Mouse (Mus musculus) retina, postnatal 1 day (tissue): ENCODE results near the gene Mcm3ap.

Source experiments
- DNase-seq: peaks from one replicate; pipeline ENCODE4 v3.0.0-alpha.2; 2012

Gene Mcm3ap

DNA sequence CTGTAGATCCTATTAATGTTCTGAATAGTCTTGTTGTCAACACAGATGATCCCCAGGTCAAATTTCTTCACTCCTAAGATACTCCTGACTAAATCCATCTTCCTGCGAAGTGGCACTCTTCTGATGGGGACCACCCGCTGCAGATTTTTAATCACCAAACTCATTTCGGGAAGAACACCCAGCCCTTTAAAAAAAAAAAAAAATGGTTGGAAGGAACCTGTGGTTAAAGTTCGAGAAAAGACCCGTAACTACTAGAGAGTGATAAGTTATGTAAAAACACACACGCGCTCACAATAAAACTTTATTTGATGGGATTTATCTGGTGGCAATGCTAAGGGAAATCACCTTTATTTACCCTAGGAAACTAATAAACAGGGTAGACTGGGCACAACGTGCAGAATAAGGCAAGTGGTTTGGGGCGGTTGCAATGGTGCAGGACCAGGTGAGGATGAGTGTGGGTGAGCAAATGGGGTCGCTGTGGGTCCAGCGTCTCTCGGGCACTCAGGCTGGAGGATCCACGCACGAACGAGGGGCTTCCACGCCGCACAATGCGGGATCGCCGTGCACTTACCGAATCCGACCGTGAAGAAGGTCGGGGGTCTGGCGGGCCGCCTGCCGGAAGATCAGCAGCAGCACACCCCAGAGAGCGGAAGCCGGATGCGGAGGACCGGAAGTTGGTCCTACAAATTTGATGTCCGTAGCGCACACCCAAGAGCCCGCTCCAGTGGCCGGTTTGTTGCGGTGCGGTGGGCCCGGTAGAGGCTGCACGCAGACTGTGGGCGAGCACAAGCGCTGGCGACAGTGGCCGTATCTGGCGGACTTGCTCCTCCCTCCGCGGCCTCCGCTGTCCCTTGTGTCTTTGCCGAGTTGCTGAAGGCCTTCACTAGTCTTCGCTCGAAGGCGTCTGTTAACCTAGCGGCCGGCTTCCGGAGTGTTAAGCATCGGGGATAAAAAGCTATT lies at the start of gene Mcm3ap, which contains the start of gene Ybey:
Mcm3ap (plus strand) TSS at position 725 of the 960 bp plus-strand sequence.
Ybey (minus strand) TSS at position 912 of the 960 bp plus-strand sequence.
- DNase-seq, result peak; percentile 96

DNA sequence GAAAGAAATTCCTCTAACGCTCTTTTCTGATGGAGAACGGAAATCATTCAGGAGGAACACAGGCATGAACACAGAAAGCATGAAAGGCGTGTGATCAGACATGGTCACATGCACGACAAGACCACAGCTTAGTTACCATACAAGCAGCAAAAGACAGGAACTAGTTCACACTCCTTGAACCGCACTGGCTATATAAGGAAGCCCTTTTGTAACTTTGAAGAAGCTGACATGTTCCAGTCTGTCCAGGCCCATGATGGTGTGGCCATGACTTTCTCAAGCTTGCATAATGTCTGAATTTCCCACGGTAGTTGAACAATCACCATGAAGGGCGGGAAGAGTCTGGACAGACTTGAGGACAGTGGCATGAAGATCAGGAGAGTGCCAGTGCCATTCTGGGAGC lies 43.1 kb upstream of the Mcm3ap start:
- DNase-seq, result no peak

DNA sequence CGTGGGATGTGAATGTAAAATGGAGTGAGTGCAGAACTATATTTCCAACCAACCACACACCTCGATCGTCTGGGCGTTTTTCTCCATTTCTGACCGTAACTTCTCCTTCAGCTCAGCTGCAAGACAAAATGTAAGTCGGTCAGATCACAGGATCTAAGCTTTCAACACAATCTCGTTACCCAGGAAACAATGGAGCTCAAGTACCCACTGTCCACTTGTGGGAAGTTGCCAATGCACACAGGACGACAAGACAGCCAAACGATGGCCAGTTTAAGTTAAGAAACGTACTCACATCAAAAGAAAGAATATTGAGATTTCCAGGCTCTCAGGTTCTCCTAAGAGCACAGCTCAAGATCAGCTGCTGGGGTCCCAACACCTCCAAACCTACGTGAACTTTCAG lies 34.8 kb upstream of the Mcm3ap start:
- no peak for DNase-seq

DNA sequence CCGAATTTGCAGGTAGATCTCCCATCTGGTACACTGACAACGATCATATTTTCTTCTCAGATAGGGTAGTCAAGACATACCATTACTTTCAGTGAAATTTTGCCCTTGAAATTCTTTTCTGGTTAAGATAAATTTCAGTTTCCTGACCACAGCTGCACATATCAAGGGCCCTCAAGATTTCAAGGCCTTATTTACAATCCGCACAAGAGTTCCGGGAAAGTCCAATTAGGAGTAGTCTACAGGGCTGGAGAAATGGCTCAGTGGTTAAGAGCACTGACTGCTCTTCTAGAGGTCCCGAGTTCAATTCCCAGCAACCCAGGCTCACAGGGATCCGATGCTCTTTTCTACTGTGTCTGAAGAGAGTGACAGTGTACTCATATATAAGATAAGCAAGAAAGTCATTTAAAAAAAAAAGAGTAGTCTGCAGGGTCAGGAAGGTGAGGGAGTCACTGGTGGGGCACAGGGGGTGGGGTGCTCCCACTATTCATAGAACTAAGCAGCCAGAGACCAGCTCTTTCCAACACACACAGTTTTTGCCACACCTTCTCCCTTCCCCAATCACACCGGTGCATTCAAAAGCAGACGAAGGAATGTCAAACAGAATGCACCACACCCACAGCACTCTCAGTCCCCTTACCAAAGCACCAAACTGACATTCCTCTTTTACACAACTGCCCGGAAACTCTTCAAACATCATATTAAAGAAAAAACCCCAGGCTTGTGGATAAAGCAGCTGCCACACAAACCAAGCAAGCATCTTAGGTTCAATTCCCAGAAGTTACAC lies 29.4 kb upstream of the Mcm3ap start:
- no peak for DNase-seq

DNA sequence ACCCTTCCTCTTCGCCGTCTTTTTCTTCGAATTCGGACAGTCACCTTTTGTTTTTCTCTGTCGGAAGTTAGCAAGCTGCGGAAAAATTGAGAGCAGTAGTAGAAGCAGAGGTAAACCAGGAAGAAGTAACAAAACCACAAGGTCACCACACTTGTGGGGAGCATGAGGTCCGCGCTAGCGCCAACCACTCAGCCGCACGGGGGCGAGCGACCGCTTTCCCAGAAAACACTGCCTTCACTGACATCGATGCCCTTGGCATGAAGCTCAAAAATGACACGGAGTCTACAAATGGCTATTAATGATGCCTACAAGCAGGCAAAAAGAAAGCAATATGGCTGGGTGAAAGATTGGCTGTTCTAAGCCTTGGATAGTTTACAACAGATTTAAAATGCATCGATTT lies 28.4 kb upstream of the Mcm3ap start, which contains the start of gene AC141477.1:
AC141477.1 (minus strand) TSS at position 164 of the 400 bp plus-strand sequence.
- no peak for DNase-seq

DNA sequence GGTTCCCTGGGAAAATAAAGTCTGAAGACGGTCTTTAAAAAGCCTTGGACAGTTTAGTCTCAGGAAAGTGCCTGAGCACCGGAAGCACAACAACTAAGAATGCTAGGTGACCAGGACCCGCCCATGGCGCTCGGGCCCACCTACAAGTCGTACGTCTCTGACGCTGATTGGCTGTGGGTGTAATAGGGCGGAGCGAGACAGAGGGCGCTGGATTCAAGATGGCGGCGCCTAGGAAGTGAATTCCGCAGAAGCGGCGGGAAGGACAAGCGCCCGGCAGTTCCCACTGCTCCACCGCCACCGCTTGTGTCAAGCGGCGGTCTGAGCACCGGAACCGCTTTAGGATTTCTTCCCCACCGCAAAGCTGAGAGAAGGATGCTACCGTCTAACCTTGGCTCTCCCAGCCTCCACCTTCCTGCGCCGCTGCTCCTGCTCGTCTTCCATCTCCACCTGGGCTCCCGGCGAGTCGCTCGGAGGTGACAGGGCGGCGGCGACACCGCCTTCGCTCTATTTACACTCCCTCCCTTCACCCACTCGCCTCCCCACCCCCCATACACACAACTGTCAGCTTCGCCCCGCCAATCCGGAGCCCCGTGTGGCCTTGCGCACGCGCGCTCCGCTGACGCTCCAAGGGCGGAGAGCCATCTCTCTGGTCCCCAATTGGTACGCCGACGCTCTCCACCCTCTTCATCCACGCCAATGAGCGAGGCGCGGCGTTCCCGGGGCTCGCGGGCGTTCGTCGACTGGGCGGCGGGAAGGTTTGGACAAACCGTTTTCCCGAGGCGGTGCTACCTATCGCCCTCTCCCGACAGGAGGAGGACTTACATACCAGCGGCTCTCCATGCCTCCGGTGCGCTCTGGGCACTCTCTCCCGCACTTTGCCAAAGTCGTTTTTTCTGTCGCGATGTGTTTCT lies 26.3 kb upstream of the Mcm3ap start, which contains the start of gene Pcnt:
Pcnt (minus strand) TSS at position 609 of the 911 bp plus-strand sequence.
- DNase-seq, result peak; percentile 99

DNA sequence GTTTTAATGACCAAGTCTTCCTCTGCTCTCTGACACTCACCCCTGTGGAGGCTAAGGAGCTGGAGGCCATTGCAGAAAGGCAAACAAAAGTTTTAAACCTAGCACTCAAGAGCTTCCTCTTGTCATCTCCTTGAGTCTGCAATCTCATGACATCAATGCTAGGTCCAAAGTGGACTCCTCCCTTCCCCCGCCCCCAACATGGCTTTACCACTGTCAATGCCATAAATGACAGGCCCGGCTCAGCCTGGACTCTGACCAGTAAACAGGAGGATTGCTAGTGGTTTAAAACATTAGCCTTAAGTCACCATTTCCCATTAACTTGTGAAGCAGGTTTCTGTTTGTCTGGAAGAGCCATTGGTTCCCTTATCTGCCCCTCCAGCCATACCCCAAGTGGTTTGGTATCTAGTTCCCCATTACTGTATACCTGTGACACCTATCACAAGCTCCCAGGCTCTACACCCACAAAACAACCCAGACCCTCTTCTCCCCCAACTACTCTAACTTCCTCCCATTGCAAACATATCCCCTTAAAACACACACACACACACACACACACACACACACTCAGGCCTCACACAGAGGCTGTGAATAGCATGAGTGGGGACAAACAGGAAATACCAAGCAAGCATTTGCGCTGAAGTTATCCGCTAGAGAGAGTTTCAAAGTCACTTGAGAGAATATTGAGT lies 22.6 kb upstream of the Mcm3ap start:
- no peak for DNase-seq

DNA sequence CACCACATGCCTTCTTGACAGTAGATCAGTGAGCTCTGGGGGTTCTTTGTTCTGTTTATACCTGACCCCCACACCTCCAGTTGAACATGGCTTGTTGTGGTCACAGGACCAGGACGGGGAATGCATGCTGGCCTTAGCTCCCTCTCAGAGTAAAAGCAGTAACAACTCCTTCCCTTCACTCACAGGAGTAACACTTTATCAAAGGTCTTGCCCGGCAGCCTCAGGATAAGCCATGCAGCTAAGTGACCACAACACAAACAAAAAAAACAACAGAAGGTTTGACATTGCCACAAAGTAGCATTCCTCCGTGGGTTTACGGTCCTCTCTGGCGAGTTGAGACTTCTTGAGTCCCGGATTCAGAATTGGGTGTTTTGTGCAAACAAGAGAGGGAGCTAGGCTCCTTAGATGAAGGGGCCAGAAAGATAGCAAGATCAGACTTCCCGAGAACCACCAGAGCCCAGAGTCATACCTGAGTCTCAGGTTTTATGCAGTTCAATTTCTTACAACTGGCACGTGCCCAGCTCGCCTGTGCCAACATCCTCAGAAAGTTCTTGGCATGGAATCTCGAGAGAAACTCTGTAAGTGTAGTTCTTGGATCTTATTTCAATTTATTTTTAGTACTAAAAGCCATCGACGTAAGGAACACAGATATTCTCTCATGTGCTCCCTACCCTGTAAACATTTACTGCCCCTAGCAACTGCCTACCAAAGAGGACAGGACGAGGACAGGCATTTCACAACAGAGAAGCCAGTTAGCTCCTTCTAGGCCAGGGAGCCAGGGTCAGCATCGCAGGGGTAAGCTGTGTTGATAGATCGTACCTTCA lies 21.1 kb upstream of the Mcm3ap start:
- DNase-seq, result no peak

DNA sequence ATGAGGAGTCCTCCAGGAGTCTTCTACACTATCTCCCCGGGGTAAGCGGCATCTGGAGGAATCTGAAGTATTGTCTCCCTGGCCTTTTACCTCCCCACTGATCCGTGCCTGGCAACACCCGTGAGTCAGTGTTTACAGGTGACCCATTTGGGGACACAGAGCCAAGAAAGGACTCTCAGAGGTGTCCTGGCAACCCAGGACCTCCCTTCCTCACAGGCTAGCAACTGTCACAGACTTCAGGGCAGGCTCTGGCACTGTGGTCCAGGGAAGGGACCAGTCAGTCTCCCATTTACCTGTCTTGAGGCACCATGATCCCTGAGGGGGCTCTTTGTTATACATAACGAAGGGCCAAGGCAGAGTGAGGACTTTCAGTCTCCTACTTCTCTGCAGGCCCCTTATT lies 19.9 kb upstream of the Mcm3ap start, which contains the start of gene 2610028H24Rik:
2610028H24Rik (plus strand) TSS at position 231 of the 400 bp plus-strand sequence.
- no peak for DNase-seq

DNA sequence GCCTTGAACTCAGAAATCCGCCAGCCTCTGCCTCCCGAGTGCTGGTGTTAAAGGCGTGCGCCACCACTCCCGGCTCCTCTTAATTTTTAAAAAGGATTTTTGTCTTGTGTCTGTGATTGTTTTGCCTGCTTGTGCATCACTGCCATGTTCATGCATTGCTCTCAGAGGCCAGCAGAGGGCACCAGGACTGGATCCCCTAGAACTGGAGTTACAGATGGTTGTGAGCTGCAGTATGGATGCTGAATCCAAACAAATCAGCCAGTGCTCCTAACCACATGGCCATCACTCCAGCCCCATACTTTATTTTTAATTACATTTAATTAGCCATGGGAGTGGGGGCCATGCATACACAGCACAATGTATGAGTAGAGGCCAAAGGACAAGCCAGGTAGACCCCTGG lies 13.4 kb upstream of the Mcm3ap start:
- peak; percentile 75 for DNase-seq

DNA sequence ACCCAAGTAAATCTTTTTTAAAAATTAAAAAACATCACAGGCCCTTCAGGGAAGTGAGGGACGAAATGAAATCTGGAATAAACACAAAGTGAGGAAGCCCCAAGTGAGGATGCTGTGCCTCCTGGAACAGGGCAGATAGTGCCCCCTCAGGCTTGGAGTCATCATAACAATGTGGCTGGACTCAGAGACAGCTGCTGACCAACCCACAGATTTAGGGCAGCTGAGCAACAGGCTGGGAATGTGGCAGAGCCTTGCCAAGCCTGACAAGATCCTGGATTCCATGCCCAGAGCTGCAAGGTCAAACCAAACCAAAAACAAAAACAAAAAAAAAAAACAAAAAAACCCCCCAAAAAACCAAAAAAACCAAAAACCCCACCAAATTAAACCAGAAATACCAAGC lies 7.5 kb upstream of the Mcm3ap start:
- DNase-seq, result no peak

DNA sequence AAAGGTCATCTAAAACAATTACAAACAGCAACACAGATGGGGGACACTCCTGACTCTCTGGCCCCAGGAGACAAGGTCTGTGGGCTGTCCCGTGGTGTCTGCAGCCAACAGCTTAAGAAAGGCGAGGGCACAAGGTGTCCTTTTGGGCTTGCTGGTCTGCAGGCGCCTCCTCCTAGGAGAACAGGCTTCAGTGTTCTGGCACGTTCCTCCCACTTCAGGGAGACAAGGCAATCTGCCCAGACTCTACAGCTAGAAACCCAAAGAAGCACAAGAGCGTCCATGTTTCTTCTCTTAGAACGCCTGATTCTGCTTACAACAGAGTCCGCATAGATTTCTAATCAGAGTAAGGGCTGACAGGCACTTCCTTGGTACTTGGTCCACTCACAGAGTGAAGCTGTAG lies 6.4 kb upstream of the Mcm3ap start:
- DNase-seq, result no peak

DNA sequence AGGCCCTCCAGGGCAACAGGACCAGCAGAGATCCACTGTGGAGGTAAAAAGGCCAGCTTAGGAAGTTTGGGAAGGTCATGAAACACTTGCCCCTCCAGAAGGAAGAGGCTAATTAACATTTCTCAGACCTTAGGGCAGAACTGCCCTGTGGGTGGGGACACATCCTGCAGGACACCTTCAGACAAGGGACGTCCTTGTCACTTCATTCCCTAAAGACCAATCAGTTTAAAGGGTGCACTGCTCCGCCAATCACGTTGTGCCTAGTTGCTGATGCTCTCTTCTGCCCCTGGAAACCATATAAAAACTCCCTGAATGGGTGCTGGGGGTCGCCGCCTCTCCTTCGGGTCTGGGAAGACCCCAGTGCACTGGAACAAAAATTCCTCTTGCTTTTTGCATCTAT lies 6.0 kb upstream of the Mcm3ap start:
- DNase-seq, result no peak

DNA sequence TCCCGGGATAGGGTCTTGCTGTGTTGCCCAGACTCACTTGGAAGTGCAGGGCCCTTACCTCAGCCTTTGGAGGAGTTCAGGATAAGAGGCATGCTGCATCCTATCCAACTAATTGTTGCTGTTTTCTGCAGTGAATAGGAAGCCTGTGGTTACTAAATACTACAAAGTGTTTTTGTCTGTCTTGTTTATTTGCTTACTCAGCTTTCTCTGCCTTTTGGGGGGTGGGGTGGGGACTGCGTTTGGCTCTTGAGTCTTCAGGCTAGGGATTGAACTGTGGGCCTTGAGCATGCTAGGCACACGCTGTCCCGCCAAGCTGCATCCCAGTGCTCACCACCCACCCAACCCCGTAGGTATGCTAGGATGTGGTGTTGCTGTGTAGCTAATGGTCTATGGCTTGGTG lies 5.0 kb downstream of the Mcm3ap start:
- no peak for DNase-seq

DNA sequence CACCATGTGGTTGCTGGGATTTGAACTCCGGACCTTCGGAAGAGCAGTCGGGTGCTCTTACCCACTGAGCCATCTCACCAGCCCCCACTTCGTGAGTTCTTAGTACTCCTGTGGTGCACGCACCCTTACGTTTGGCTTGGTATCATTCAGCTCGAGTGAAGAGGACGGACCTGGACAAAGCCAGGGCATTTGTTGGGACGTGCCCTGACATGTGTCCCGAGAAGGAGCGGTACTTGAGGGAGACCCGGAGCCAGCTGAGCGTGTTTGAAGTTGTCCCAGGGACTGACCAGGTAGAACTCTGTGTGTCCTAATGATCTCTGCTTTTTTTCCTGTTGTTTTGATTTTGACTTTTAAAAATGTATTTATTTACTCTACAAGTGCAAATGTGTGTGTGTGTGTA lies 12.1 kb downstream of the Mcm3ap start:
- no peak for DNase-seq

DNA sequence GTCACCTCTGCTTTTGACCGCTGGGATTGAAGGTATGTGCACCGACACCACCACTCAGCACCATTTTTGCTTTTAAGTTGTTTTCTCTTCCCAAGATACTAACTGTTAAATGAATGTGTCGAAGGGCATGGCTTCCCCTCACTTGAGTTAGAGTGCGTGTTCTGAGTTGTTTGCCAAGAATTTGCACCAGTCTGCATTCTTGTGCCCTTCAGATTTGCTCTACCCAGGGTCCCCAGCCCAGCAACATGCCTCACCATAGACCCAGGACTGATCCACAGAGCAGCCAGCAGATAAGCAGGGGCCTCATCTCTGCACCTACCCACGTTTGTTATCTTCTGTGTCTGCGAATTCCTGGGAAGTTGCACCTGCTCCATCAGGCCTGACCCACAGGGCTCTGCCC lies 12.8 kb downstream of the Mcm3ap start:
- DNase-seq, result no peak

DNA sequence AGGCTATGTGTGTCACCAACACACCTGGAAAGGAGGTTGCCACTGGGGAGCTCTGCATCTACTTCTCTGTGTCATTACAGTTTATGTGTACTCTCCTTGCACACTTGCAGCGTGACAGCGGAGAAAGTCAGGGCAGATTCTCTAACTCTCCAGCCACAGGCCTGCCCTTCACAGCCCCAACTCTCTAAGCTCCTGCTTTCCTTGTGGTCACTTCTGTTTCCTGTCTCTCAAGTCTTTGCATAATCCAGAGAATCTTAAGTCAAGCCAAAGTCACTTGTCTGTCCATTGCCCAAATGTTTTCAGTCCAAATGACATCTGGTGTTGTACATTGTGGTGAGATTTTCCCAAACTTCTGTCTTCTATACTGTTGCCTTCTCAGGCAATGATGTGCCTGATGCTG lies 17.6 kb downstream of the Mcm3ap start:
- DNase-seq, result no peak

DNA sequence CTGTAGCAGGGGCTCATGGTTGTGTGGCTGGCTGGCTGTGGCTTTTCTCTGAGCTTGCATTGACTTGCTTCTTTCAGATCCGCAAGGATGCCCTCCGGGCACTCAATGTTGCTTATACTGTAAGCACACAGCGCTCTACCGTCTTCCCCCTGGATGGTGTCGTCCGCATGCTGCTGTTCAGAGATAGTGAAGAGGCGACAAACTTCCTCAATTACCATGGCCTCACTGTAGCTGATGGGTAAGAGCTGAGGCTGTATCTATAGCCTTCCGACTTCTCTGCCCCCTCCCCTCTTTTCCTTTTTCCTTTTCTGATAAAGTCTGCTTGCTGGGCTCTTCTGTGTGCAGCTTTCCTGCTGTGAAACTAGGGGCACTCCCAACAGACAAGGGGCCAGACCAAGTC lies 19.5 kb downstream of the Mcm3ap start:
- DNase-seq, result no peak

DNA sequence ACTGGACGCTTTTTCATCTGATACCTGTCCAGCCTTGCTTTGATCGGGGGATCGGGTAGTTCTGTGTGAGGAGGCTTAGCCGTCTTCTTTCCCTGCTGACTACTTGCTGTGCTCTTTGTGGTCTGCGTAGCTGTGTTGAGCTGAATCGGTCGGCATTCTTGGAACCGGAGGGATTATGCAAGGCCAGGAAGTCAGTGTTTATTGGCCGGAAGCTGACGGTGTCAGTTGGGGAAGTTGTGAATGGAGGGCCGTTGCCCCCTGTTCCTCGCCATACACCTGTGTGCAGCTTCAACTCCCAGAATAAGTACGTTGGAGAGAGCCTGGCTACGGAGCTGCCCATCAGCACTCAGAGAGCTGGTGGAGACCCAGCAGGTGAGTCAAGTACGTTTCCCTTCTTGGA lies 20.5 kb downstream of the Mcm3ap start:
- no peak for DNase-seq

DNA sequence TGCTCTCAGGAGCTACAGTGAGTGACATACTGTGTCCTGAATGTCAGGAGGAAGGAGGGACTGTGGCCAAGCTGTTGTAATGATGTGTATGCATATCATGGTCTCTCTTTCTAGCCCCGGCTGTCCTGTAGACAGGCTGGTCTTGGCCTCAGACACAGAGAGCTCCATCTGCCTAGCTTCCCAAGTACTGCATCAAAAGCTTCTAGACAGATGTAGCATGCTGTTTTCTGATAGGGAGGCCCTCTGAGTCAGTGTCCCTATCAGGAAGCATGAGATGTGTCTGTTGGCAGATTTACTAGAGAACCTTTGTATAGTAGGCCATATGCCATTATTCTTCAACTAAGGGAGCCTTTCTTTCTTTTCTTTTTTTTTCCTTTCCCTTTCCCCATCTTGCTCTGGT lies 24.8 kb downstream of the Mcm3ap start:
- DNase-seq, result no peak

DNA sequence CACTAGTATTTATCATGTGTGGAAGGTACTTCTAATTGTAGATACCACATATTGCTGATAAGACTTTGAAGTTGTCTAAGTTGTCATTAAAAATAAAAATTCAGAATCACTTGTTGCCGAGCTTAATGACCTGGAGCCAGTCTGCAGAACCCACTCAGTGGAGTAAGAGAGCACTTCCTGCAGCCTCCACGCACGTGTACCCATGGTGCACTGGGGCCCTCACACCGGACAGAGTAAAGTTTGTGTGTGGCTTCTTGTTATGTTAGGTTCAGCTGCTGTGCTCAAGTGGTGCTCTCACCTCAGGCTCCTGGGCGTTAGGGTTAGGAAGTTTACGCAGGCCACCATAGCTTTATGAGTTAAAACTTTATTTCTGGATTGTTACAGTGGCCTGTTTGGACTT lies 26.8 kb downstream of the Mcm3ap start:
- no peak for DNase-seq
